8 mouse cellular contexts compared by ENCODE assay signal in the genomic region with DNA sequence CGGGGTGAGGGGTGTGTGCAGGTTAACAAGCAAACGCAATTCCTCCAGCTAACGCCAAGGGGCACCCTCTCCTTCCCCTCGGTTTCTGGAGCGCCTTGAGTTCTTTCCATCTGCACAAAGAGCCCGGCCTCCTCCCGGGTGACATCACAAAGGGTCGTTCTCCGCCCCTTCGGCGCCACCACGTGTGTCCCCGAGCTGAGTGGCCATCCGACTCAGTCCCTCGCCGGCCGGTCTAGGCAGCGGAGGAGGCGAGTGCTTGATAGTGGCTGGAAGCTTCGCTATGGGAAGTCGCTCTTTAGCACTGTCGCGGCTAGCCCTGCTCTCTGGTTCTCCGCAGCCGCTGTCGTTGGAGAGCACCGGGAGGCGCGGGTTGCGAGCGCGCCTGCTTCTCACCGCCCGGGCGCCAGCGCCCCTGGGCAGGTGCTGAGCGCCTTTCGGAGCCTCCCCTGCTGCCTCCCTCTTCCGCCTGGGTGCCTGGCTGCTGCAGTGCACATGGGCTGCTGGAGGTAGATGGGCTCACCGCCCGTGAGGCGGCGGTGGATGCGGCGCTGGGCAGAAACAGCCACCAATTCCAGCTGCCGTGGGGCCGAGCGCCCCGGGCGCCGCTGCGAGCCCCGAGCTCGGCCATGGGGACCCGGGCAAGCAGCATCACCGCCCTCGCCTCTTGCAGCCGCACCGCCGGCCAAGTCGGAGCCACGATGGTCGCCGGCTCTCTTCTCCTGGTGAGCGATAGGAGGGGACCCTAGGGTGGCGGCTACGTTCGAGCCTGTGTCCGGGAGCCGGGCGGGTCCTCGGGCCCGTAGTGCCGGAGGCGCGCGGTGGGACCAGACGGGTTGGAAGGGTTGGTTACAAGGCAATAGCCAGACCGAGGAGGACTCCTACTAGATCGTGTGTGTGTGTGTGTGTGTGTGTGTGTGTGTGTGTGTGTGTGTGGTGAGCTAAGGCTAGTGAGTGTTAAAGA. TPM values are rescaled to one million over a fixed set of nuclear protein-coding genes. Genes with fewer than 3 reads are reported as not detected.
DNase-seq lines count a peak whose midpoint lies in the region; ATAC-seq and TF ChIP-seq lines count a peak whose summit lies in the region.

A gene (plus strand): TSS at position 185 of the 961 bp plus-strand sequence.

- peak; percentile 94 for DNase-seq in ES-CJ7 (ENCODE audit: low read depth, low spot score)
- peak; percentile 92 for DNase-seq in cerebellum, adult 2 months
- DNase-seq in heart, postnatal 25 days (ENCODE audit: low spot score) = peak; percentile 90
- peak; percentile 92 to 96 for DNase-seq in layer of hippocampus, adult 18-20 months (ENCODE audit: low spot score in 2 of 2)
- peak; percentile 93 to 95 for DNase-seq in lung, adult 18-20 months

- peak within 1 kb of the TSS; percentile 60 for H3K4me2 ChIP-seq in forebrain, embryonic 16.5 days (ENCODE audit: low read length)
- H3K4me2 ChIP-seq in neural tube, embryonic 14.5 days (ENCODE audit: low read depth, low read length) = peak within 1 kb of the TSS; percentile 80

- under 1% methylated on average over 74 of the region's 80 CpGs for WGBS in cerebellum, adult 2 months
- under 1% methylated on average over 76 of the region's 80 CpGs for WGBS in forebrain, embryonic 16.5 days
- WGBS in neural tube, embryonic 14.5 days = under 1% methylated on average over 69 of the region's 80 CpGs

- no peaks in the 10 kb centered on the region for H3K4me1 ChIP-seq in cerebellum, adult 2 months (ENCODE audit: control insufficient read depth, insufficient read depth, low read length)
- peaks cover 11% of the 10 kb centered on the region for H3K4me1 ChIP-seq in forebrain, embryonic 16.5 days (replicated peaks; ENCODE audit: control insufficient read depth, insufficient read depth, low read length)
- peaks cover 8% of the 10 kb centered on the region for H3K4me1 ChIP-seq in neural tube, embryonic 14.5 days (ENCODE audit: control insufficient read depth, insufficient read depth, low read length)
- peaks cover 6% of the 10 kb centered on the region for H3K4me1 ChIP-seq in testis, adult 2 months (ENCODE audit: control insufficient read depth, insufficient read depth, low read length)

- H3K36me3 ChIP-seq in forebrain, embryonic 16.5 days (ENCODE audit: control insufficient read depth, insufficient read depth) = no peaks in the 10 kb centered on the region
- H3K36me3 ChIP-seq in neural tube, embryonic 14.5 days (ENCODE audit: control insufficient read depth, insufficient read depth, low read length) = no peaks in the 10 kb centered on the region
- no peaks in the 10 kb centered on the region for H3K36me3 ChIP-seq in testis, adult 2 months (ENCODE audit: control insufficient read depth, insufficient read depth, low read length)

- no peaks in the 10 kb centered on the region for H3K9me3 ChIP-seq in forebrain, embryonic 16.5 days (ENCODE audit: control insufficient read depth, low read length)
- no peaks in the 10 kb centered on the region for H3K9me3 ChIP-seq in neural tube, embryonic 14.5 days (ENCODE audit: control insufficient read depth, low read length)

- peak; percentile 84 for TF ChIP-seq CTCF in cerebellum, adult 2 months (IDR thresholded peaks at IDR 0.05; ENCODE audit: borderline replicate concordance, insufficient read depth, low read depth, low read length)
- peak; percentile 55; the same call in 1 of the 2 replicates for TF ChIP-seq CTCF in testis, adult 2 months (IDR thresholded peaks at IDR 0.05; ENCODE audit: control insufficient read depth, insufficient read depth, insufficient replicate concordance, low read depth, low read length)

- peak within 1 kb of the TSS; percentile 99 for H3K9ac ChIP-seq in forebrain, embryonic 16.5 days (replicated peaks; ENCODE audit: low read depth, low read length)
- H3K9ac ChIP-seq in neural tube, embryonic 14.5 days (replicated peaks; ENCODE audit: low read depth, low read length) = peak within 1 kb of the TSS; percentile 99

- H3K27me3 ChIP-seq in cerebellum, adult 2 months (ENCODE audit: control insufficient read depth, insufficient read depth, low read length) = no peaks in the 10 kb centered on the region
- H3K27me3 ChIP-seq in forebrain, embryonic 16.5 days (replicated peaks; ENCODE audit: control insufficient read depth, insufficient read depth, low read length) = no peaks in the 10 kb centered on the region
- no peaks in the 10 kb centered on the region for H3K27me3 ChIP-seq in neural tube, embryonic 14.5 days (ENCODE audit: control insufficient read depth, insufficient read depth, low read length)
- H3K27me3 ChIP-seq in testis, adult 2 months (ENCODE audit: control insufficient read depth, insufficient read depth, low read length) = no peaks in the 10 kb centered on the region

- peak within 1 kb of the TSS; percentile 83 for H3K4me3 ChIP-seq in cerebellum, adult 2 months (replicated peaks; ENCODE audit: insufficient read depth, low read depth, low read length)
- H3K4me3 ChIP-seq in forebrain, embryonic 16.5 days (replicated peaks; ENCODE audit: low read length) = peak within 1 kb of the TSS; percentile 96
- H3K4me3 ChIP-seq in neural tube, embryonic 14.5 days (ENCODE audit: low read depth, low read length) = peak within 1 kb of the TSS; percentile 97
- H3K4me3 ChIP-seq in testis, adult 2 months (ENCODE audit: control insufficient read depth, low read depth, low read length) = peak within 1 kb of the TSS; percentile 72

- intact Hi-C loops in heart, postnatal 25 days (cut with DNase I) = loop anchor here (1.0 to 5.0 kb wide), 3 partner anchors 61 to 441 kb away; no protein-coding TSS in a partner anchor

- no peak within 1 kb of the TSS for H3K27ac ChIP-seq in cerebellum, adult 2 months (ENCODE audit: insufficient read depth, low read length)
- H3K27ac ChIP-seq in forebrain, embryonic 16.5 days (ENCODE audit: low read length) = peak within 1 kb of the TSS; percentile 96
- H3K27ac ChIP-seq in neural tube, embryonic 14.5 days (ENCODE audit: low read depth, low read length) = peak within 1 kb of the TSS; percentile 97
- no peak within 1 kb of the TSS for H3K27ac ChIP-seq in testis, adult 2 months (ENCODE audit: control insufficient read depth, insufficient read depth, low read depth, low read length)

- TF ChIP-seq POLR2A in cerebellum, adult 2 months (IDR thresholded peaks at IDR 0.05; ENCODE audit: borderline replicate concordance, insufficient read depth, low read length) = peak; percentile 56; the same call in 1 of the 2 replicates
- TF ChIP-seq POLR2A in testis, adult 2 months (IDR thresholded peaks at IDR 0.05; ENCODE audit: control insufficient read depth, low read depth, low read length) = peak; percentile 42; the same call in 1 of the 2 replicates

- ATAC-seq in forebrain, embryonic 16.5 days = peak; percentile 95
- peak; percentile 94 for ATAC-seq in neural tube, embryonic 14.5 days (ENCODE audit: low read depth)

RNA-seq across cellular contexts. Expression of the gene that starts here (rescaled TPM):
- polyA plus RNA-seq in cerebellum, adult 2 months (2012; rRNA removed) = 55.8 and 65.3 TPM in 2 replicates
- polyA plus RNA-seq in forebrain, embryonic 16.5 days (2015; fragmentation: Nextera tagmentation; extraction: Ambion mirVana) = 66.5 and 67.8 TPM in 2 replicates
- total RNA-seq in heart, postnatal 25 days (2021) = 10 to 100 TPM in 1 of 2 experiments, 1 to 10 TPM in 1; 9.8 to 13.5 TPM
- total RNA-seq in layer of hippocampus, adult 18-20 months (2021) = 100 to 1,000 TPM; 122 to 124 TPM
- 82.6 and 95.8 TPM in 2 replicates for polyA plus RNA-seq in neural tube, embryonic 14.5 days (2014; fragmentation: Nextera tagmentation; extraction: Ambion mirVana)
- 4.1 and 4.8 TPM in 2 replicates for polyA plus RNA-seq in testis, adult 2 months (2012; rRNA removed)

Comparison
In these comparisons a context has a peak if more than half of its experiments do, and no peak if none do; other contexts are left out.
1. RNA of the gene that starts here (total RNA-seq): 122 to 124 TPM in layer of hippocampus, adult 18-20 months; 9.8 to 13.5 TPM in heart, postnatal 25 days; every median in the first group is over 4 times any median in the second.
2. H3K27ac ChIP-seq: peak in forebrain, embryonic 16.5 days (single experiment) and neural tube, embryonic 14.5 days (single experiment); none in cerebellum, adult 2 months (single experiment) and testis, adult 2 months (single experiment).
3. Peak in every context shown above with its lines, with median percentiles within 50 percentile points of each other: DNase-seq and H3K4me3 ChIP-seq.